Mouse (Mus musculus) hindbrain, embryonic 11.5 days (tissue): ENCODE results near the gene Plpp6. TPM values are rescaled to one million over a fixed set of nuclear protein-coding genes. Genes with fewer than 3 reads are reported as not detected.
A peak's percentile ranks its signal among the peaks of the same experiment; 100 is the strongest.

ENCODE experiments used
- ATAC-seq: fragments of 200-750 bp; cut with Nextera tagmentation; 2 replicates; pipeline ENCODE4 v1.8.0; 2017; ENCODE audit warnings: mild to moderate bottlenecking, moderate TSS enrichment, moderate library complexity; ENCODE audit not compliant: low FRiP score
- DNase-seq: peaks from one replicate; pipeline ENCODE4 v3.0.0-alpha.2; 2015; ENCODE audit warnings: low spot score
- H3K27ac ChIP-seq: fragments of 300-500 bp; sonication (generic); 2 replicates; pipeline ENCODE4 v1.5.1; 2014; ENCODE audit warnings: mild to moderate bottlenecking, low read depth, low read length
- H3K27me3 ChIP-seq: fragments of 300-500 bp; sonication (generic); 2 replicates; pipeline ENCODE4 v1.6.1; 2014; ENCODE audit warnings: mild to moderate bottlenecking, low read length, moderate library complexity, mixed read lengths; ENCODE audit not compliant: control insufficient read depth, insufficient read depth
- H3K36me3 ChIP-seq: fragments of 300-500 bp; sonication (generic); 2 replicates; pipeline ENCODE4 v1.6.1; 2014; ENCODE audit warnings: mild to moderate bottlenecking, low read length, moderate library complexity, mixed read lengths; ENCODE audit not compliant: control insufficient read depth, insufficient read depth
- H3K4me1 ChIP-seq: fragments of 300-500 bp; sonication (generic); replicated peaks from 2 replicates; pipeline ENCODE4 v1.6.1; 2014; ENCODE audit warnings: low read length, mixed read lengths; ENCODE audit not compliant: control insufficient read depth, insufficient read depth
- H3K4me2 ChIP-seq: fragments of 300-500 bp; sonication (generic); replicated peaks from 2 replicates; pipeline ENCODE4 v1.6.1; 2014; ENCODE audit warnings: mild to moderate bottlenecking, low read depth, low read length
- H3K4me3 ChIP-seq: fragments of 300-500 bp; sonication (generic); 2 replicates; pipeline ENCODE4 v1.5.1; 2014; ENCODE audit warnings: low read depth, low read length
- H3K9ac ChIP-seq: fragments of 300-500 bp; sonication (generic); 2 replicates; pipeline ENCODE4 v1.6.1; 2014; ENCODE audit warnings: low read depth, low read length
- H3K9me3 ChIP-seq: fragments of 300-500 bp; sonication (generic); 2 replicates; pipeline ENCODE4 v1.6.1; 2016; ENCODE audit warnings: low read length; ENCODE audit not compliant: control insufficient read depth
- WGBS: fragments of 180-500 bp; shearing (Covaris S2); extraction: QIAGEN DNeasy Blood & Tissue Kit; methylation state at CpG from one replicate; pipeline ENCODE4 v1.1.7; 2014; 5-methylcytosine and 5-hydroxymethylcytosine counted together
- polyA plus RNA-seq: library from polyadenylated mRNA; unstranded; fragments of >200 nt; fragmentation: Nextera tagmentation; extraction: Ambion mirVana; gene quantifications from 2 replicates; pipeline ENCODE4 v1.2.1, GENCODE M21; 2014

Plpp6 gene
- polyA plus RNA-seq, 1 experiment from 2014 or later: 6.5 TPM

- Histone ChIP-seq H3K27me3 (no peaks in the 10 kb centered on the region), H3K9ac (no peak overlapping the region), H3K4me2 (no peak overlapping the region), H3K36me3 (no peaks in the 10 kb centered on the region), H3K4me1 (peaks cover 2% of the 10 kb centered on the region; the same call in 1 of the 2 replicates), H3K27ac (no peak overlapping the region), H3K9me3 (no peaks in the 10 kb centered on the region), H3K4me3 (no peak overlapping the region)
- DNase-seq (no peak), ATAC-seq (no peak)
- WGBS: 70% methylated on average over 4 of the region's 4 CpGs
Observed at GRCm38 (mm10) chr19:28968178-28968577, 4.4 kb downstream of the Plpp6 start.

- Histone ChIP-seq H3K9me3 (no peaks in the 10 kb centered on the region), H3K4me3 (no peak overlapping the region), H3K36me3 (no peaks in the 10 kb centered on the region), H3K27me3 (no peaks in the 10 kb centered on the region), H3K27ac (no peak overlapping the region), H3K9ac (no peak overlapping the region), H3K4me1 (peaks cover 2% of the 10 kb centered on the region; the same call in 1 of the 2 replicates), H3K4me2 (no peak overlapping the region)
- WGBS: 85% methylated on average over 5 of the region's 5 CpGs
- ATAC-seq (no peak), DNase-seq (no peak)
Observed at GRCm38 (mm10) chr19:28969231-28969630, 5.5 kb downstream of the Plpp6 start.

GRCm38 (mm10) chr19:28970251-28970650 is 6.5 kb downstream of the Plpp6 start:
- Histone ChIP-seq H3K36me3 (no peaks in the 10 kb centered on the region), H3K27me3 (no peaks in the 10 kb centered on the region), H3K27ac (no peak overlapping the region), H3K4me3 (no peak overlapping the region), H3K4me1 (no peaks in the 10 kb centered on the region), H3K9me3 (no peaks in the 10 kb centered on the region), H3K4me2 (no peak overlapping the region), H3K9ac (no peak overlapping the region)
- WGBS: 76% methylated on average over 11 of the region's 11 CpGs
- ATAC-seq: no peak
- no peak for DNase-seq

- no peaks in the 10 kb centered on the region for H3K4me1 ChIP-seq
- H3K4me3 ChIP-seq: peak overlapping the region; percentile 28
- H3K27me3 ChIP-seq: no peaks in the 10 kb centered on the region
- WGBS: 21% methylated on average over 35 of the region's 35 CpGs
- no peaks in the 10 kb centered on the region for H3K36me3 ChIP-seq
- no peaks in the 10 kb centered on the region for H3K9me3 ChIP-seq
- peak overlapping the region; percentile 57 for H3K4me2 ChIP-seq
- DNase-seq (peak; percentile 83), ATAC-seq (peak; percentile 74)
- H3K9ac ChIP-seq: peak overlapping the region; percentile 31; the same call in 1 of the 2 replicates
- H3K27ac ChIP-seq: no peak overlapping the region
Observed at GRCm38 (mm10) chr19:28974862-28975611, 11.3 kb downstream of the Plpp6 start.

GRCm38 (mm10) chr19:28982617-28983016 is 18.9 kb downstream of the Plpp6 start:
- Histone ChIP-seq H3K4me1 (no peaks in the 10 kb centered on the region), H3K9ac (no peak overlapping the region), H3K4me3 (no peak overlapping the region), H3K27me3 (no peaks in the 10 kb centered on the region), H3K9me3 (no peaks in the 10 kb centered on the region), H3K27ac (no peak overlapping the region), H3K36me3 (no peaks in the 10 kb centered on the region), H3K4me2 (no peak overlapping the region)
- DNase-seq (no peak), ATAC-seq (no peak)
- WGBS: 82% methylated on average over 7 of the region's 7 CpGs

GRCm38 (mm10) chr19:28989515-28989914 is 25.8 kb downstream of the Plpp6 start:
- H3K4me2 ChIP-seq: peak overlapping the region; percentile 38
- no peaks in the 10 kb centered on the region for H3K27me3 ChIP-seq
- no peaks in the 10 kb centered on the region for H3K9me3 ChIP-seq
- no peak overlapping the region for H3K27ac ChIP-seq
- no peaks in the 10 kb centered on the region for H3K36me3 ChIP-seq
- peak overlapping the region; percentile 52; the same call in 1 of the 2 replicates for H3K9ac ChIP-seq
- H3K4me3 ChIP-seq: peak overlapping the region; percentile 63
- H3K4me1 ChIP-seq: 0 out of 2 replicates have a peak, but pooled peaks cover 2% of the 10 kb centered on the region
- DNase-seq (no peak), ATAC-seq (no peak)
- WGBS: 71% methylated on average over 8 of the region's 8 CpGs

GRCm38 (mm10) chr19:28990194-28990589 is 26.4 kb downstream of the Plpp6 start, which contains the start of gene Cdc37l1:
Gene Cdc37l1 (plus strand): TSS chr19:28990352.
- Histone ChIP-seq H3K27me3 (no peaks in the 10 kb centered on the region), H3K36me3 (no peaks in the 10 kb centered on the region), H3K4me2 (peak within 1 kb of the TSS; percentile 38), H3K27ac (peak within 1 kb of the TSS; percentile 38), H3K9ac (peak within 1 kb of the TSS; percentile 76), H3K4me1 (0 out of 2 replicates have a peak, but pooled peaks cover 2% of the 10 kb centered on the region), H3K4me3 (peak within 1 kb of the TSS; percentile 63), H3K9me3 (no peaks in the 10 kb centered on the region)
- DNase-seq (peak; percentile 98), ATAC-seq (peak; percentile 98)
- under 1% methylated on average over 27 of the region's 37 CpGs for WGBS

- peak; percentile 64; the same call in 1 of the 2 replicates for ATAC-seq
- peak overlapping the region; percentile 63 for H3K4me3 ChIP-seq
- H3K9me3 ChIP-seq: no peaks in the 10 kb centered on the region
- 0 out of 2 replicates have a peak, but pooled peaks cover 2% of the 10 kb centered on the region for H3K4me1 ChIP-seq
- H3K4me2 ChIP-seq: peak overlapping the region; percentile 33
- H3K27ac ChIP-seq: peak overlapping the region; percentile 38
- H3K27me3 ChIP-seq: no peaks in the 10 kb centered on the region
- under 1% methylated on average over 37 of the region's 41 CpGs for WGBS
- peak; percentile 51 for DNase-seq
- peak overlapping the region; percentile 76 for H3K9ac ChIP-seq
- H3K36me3 ChIP-seq: no peaks in the 10 kb centered on the region
Observed at GRCm38 (mm10) chr19:28990590-28991221, 27.0 kb downstream of the Plpp6 start.
